Mouse (Mus musculus): ENCODE results near the gene Gabrb2. TPM values are rescaled to one million over a fixed set of nuclear protein-coding genes. Genes with fewer than 3 reads are reported as not detected.

The Gabrb2 gene
- total RNA-seq, 2 experiments from 2014 or later = not detected

Other genes with a start within 250 kb of the Gabrb2 start
- not detected in 2 replicates for gene Gabra1, start 236.8 kb upstream of the Gabrb2 start, total RNA-seq (2015; ENCODE audit: low replicate concordance)
- not detected in 2 replicates for gene Gabra1, start 236.8 kb upstream of the Gabrb2 start, total RNA-seq (2017; ENCODE audit: low replicate concordance)
- not detected in 2 replicates for gene Gabra6, start 98.7 kb upstream of the Gabrb2 start, total RNA-seq (2015; ENCODE audit: low replicate concordance)
- not detected in 2 replicates for gene Gabra6, start 98.7 kb upstream of the Gabrb2 start, total RNA-seq (2017; ENCODE audit: low replicate concordance)